Mouse (Mus musculus): ENCODE data around the gene Fbxo27.

DNA sequence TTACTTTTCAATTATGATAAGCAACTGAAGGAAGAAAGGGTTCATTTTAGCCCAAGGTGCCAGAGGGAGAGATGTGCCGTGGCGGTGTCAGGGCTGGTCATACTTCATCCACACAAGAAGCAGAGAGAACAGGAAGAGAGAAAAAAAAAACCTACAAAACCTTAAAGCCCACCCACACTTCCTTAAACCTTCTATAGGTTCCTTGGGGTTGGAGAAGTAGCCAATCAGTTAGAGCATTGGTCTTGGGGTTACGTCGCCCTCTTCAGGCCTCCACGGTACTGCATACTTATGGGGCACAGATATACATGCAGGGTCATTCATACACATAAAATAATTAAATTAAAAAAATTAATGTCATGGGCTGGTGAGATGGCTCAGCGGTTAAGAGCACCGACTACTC is 29.4 kb downstream of the Fbxo27 start:
- TF ChIP-seq CTCF (IDR thresholded peaks at IDR 0.05; ENCODE audit: low read depth), result peak; percentile 51
- no peak for TF ChIP-seq EP300 (optimal IDR thresholded peaks at IDR 0.05)

All from stomach, postnatal 0 days (tissue).